Mouse (Mus musculus): ENCODE data around the gene Endod1. TPM values are rescaled to one million over a fixed set of nuclear protein-coding genes. Genes with fewer than 3 reads are reported as not detected.

Gene Endod1
- 21.7 and 55.8 TPM in 2 replicates for polyA plus RNA-seq (2012; rRNA removed; ENCODE audit: low replicate concordance)

GRCm38 (mm10) chr9:14381353-14382055 lies at the start of gene Endod1:
Gene Endod1, minus strand, starts transcription at chr9:14381507.

Other genes with a start within 250 kb of the Endod1 start
- gene Sesn3, start 106.4 kb downstream of the Endod1 start, polyA plus RNA-seq (2012; rRNA removed; ENCODE audit: low replicate concordance), result 9.8 and 37.4 TPM in 2 replicates
- 0.13 and 0.45 TPM in 2 replicates for gene Kdm4d, start 119.0 kb upstream of the Endod1 start, polyA plus RNA-seq (2012; rRNA removed; ENCODE audit: low replicate concordance)
- 16.8 and 22.7 TPM in 2 replicates for gene Cwc15, start 119.1 kb upstream of the Endod1 start, polyA plus RNA-seq (2012; rRNA removed; ENCODE audit: low replicate concordance)